Mouse (Mus musculus): ENCODE data around the gene Wnk2.

Gene Wnk2

GRCm38 (mm10) chr13:49147858-49148226, at the start of gene Wnk2:
TSS of gene Wnk2 (minus strand) at chr13:49148014.
- DNase-seq (ENCODE audit: low read depth, low spot score), result peak; percentile 69

- DNase-seq (ENCODE audit: low read depth, low spot score), result no peak
These were observed 49.0 kb upstream of the Wnk2 start for GRCm38 (mm10) chr13:49196766-49197165.

DNA sequence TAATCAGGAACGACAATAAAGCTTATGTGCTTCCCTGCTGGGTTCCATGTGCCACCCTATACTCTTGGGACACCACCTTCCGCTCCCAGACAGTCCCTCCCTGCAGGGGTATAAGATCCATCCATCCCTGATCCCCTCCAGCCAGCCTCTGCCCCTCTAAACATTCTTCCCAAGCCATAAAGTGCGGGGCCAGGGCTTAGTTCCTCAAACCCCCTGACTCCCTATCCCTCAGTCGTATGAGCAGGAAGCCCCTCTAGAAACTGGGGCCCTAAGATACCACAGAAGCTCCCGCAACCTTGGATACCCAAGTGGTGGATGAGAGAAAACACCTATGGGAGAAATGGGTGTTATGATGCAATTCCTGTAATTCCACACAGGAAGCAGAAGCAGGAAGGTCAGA, 48.4 kb upstream of the Wnk2 start:
- DNase-seq (ENCODE audit: low read depth, low spot score), result no peak

DNA sequence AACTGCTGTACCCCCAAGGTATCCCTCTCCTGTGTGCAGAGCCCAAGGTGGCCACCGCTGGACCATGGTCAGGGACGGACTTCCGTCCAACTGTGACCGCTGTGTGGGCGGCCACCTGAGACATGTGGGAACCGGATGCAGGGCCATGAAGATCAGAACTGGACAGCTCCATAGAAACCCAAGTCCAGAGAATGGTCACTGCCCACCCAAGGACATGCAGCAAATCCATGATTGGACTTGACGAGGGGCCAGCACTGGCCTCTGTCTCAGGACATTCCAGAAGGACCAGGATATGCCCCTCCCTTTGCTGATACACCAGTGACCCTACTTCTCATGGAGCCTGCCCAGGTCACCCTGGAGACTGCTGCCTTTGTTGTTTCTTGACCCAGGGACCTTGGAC, 47.8 kb upstream of the Wnk2 start:
- DNase-seq (ENCODE audit: low read depth, low spot score), result no peak

GRCm38 (mm10) chr13:49194811-49195210, 47.0 kb upstream of the Wnk2 start:
- DNase-seq (ENCODE audit: low read depth, low spot score), result no peak

- DNase-seq (ENCODE audit: low read depth, low spot score), result no peak
These were observed 45.8 kb upstream of the Wnk2 start for GRCm38 (mm10) chr13:49193650-49194049.

GRCm38 (mm10) chr13:49192156-49192855, 44.5 kb upstream of the Wnk2 start:
- no peak for DNase-seq (ENCODE audit: low read depth, low spot score)

DNA sequence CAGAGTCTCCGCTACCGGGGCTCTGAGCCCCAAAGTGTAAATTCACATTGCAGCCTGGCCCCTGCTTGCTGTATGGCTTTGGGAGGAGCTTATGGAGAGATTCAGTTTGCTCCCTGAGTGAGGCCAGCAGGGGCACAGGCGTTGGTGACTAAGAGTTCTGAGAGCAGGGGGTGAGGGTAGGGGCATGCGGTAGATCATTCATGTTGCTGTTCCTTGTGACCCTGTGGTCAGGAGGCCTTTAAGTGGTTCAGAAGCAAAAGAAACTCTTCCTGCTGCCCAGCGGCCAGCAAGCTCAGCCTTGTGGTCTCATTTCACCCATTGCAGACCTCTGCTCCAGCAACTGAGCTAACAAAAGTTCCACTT, 43.8 kb upstream of the Wnk2 start:
- no peak for DNase-seq (ENCODE audit: low read depth, low spot score)

- DNase-seq (ENCODE audit: low read depth, low spot score), result no peak
These were observed 43.3 kb upstream of the Wnk2 start for GRCm38 (mm10) chr13:49190876-49191672.

- no peak for DNase-seq (ENCODE audit: low read depth, low spot score)
These were observed 42.4 kb upstream of the Wnk2 start for GRCm38 (mm10) chr13:49189970-49190870.

- no peak for DNase-seq (ENCODE audit: low read depth, low spot score)
These were observed 41.1 kb upstream of the Wnk2 start for GRCm38 (mm10) chr13:49188966-49189360.

DNA sequence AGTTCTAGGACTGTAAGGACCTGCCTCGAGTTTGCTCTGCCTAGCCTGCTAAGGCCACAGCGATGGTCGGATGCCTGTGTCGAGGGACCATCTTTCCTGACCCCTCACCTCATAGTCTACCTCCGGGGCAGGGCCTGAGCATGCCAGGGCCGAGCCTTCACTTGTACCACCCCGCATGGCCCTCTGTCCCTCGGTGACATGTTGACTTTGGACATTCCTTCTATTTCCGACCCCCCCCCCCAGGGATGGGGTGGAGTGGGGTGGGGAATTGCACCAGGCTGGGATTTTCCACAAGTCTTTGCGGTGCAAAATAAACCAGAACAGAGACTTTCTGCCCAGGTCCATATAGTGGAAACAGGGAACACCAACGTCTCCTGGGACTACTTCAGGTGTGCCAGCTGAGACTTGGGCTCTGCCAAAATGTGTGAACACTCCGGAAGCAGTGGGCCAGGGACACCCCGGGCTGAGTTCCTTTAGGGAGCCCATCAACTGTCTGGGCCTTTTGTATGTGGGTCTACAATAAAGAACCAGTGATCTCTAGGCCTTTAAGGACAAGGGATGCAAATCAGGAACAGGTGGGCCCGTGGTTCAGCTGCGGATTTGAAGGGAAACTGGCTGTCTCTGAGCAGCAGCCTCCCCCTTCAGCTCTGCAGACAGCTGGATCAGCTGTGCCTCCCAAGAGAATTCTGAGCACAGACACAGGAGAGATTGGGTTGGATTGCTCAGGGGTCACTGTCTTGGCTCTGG, 40.6 kb upstream of the Wnk2 start:
- peak; percentile 25 for DNase-seq (ENCODE audit: low read depth, low spot score)

DNA sequence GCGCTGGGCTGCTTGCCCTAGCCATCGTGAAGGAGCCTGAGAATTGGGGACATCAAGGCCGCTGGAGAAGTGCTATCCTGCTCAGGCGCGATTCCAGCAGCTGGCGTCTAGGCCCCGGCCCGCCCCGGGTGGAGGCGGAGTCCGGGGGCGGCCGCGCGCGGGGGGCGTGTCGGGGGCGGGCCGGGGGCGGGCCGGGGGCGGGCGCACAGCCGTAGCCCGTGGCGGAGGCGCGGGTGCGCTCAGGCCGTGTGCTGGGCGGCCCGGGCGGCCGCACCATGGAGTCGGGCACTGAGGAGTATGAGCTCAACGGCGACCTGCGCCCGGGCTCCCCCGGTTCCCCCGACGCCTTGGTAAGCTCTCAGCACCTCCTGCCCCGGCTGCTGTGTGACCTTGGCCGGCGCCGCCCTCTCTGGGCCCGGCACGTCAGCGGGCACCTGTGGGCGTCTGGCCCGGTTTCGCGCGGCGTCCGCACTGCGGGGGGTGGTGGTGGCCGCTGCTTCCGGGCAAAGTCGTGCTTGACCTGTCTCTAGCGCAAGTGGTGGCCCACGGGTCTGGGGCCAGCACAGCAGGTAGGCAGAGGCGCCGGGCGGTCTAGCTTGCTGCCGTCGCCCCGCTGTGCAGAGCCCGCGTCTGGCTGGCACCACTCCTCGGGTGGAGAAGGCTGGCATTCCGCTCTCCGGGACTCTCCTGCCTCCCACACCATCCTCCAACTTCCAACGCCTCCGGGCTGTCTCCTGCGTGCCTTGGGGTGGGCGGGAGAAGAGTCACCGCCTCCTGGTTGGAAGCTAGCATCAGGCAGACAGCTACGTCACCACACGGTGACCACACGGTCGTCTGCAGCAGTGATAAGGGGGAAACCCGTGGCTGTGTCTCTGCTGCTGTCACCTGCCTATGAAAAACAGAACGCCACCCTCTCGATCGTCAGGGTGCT, 39.7 kb upstream of the Wnk2 start, which contains the start of gene Ninj1:
Ninj1 (plus strand) TSS at position 198 of the 931 bp plus-strand sequence.
- DNase-seq (ENCODE audit: low read depth, low spot score), result peak; percentile 77

DNA sequence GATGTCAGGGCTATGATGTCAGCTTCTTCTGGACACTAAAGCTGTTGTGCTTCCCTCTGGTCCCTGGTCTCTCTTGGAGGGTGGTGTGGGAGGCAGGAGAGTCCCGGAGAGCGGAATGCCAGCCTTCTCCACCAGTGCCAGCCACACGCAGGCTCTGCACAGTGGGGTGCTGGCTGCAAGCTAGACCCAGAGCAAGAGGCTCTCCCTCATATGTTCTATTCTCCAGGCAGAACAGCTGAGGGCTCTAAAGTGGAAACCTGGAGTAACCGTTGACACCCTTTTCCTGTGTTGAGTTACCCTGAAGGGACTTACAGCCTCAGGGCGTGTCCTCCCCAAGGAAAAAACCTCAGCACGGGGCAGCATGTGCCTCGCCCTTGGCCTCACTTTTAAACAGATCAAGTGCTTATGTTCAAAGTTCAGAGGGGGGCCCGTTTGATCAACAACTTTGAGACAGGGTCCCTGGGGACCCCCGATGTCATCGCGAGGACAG, 39.0 kb upstream of the Wnk2 start:
- no peak for DNase-seq (ENCODE audit: low read depth, low spot score)

DNA sequence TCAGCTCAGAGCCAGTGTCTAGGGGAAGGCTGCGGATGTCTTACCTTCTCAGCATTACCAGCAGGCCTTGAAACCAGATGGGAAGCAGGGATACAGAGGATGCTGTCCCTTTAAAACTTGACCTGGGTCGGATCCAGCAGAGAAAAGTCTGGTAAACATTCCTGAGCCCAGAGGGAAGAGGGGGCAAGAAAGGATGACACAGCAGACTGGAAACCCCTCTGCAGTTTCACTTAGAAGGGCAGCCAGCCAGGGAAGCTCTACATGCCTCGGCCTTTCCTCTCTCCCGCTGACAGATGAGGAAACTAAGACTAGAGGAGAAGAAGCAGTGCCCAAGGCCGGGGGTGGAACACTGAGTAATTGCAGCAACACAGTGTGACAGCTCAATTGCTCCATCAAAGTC, 35.8 kb upstream of the Wnk2 start:
- DNase-seq (ENCODE audit: low read depth, low spot score), result no peak

GRCm38 (mm10) chr13:49183161-49183560, 35.3 kb upstream of the Wnk2 start:
- DNase-seq (ENCODE audit: low read depth, low spot score), result no peak

GRCm38 (mm10) chr13:49181411-49181984, 33.7 kb upstream of the Wnk2 start:
- no peak for DNase-seq (ENCODE audit: low read depth, low spot score)

DNA sequence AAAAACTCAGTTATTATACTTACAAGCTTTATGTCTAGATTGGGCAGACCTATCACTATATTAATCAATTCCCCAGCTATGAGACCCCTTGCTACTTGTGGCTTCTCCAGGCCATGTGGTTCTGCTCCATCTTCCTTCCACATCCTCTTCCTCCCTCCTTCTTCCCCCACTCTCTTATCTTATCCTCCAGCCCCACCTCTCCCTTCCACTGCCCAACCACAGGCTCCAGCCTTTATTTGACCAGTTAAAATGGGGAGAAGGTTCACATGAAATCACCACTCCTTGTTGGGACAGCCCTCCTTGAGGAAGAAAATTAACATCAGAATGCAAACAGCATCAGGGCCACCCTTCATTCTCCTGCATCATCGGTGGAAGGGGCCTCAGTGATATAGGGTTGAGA, 32.9 kb upstream of the Wnk2 start:
- no peak for DNase-seq (ENCODE audit: low read depth, low spot score)

GRCm38 (mm10) chr13:49180274-49180673, 32.5 kb upstream of the Wnk2 start:
- no peak for DNase-seq (ENCODE audit: low read depth, low spot score)
